ENCODE assay signal across 7 mouse cellular contexts in the genomic region with DNA sequence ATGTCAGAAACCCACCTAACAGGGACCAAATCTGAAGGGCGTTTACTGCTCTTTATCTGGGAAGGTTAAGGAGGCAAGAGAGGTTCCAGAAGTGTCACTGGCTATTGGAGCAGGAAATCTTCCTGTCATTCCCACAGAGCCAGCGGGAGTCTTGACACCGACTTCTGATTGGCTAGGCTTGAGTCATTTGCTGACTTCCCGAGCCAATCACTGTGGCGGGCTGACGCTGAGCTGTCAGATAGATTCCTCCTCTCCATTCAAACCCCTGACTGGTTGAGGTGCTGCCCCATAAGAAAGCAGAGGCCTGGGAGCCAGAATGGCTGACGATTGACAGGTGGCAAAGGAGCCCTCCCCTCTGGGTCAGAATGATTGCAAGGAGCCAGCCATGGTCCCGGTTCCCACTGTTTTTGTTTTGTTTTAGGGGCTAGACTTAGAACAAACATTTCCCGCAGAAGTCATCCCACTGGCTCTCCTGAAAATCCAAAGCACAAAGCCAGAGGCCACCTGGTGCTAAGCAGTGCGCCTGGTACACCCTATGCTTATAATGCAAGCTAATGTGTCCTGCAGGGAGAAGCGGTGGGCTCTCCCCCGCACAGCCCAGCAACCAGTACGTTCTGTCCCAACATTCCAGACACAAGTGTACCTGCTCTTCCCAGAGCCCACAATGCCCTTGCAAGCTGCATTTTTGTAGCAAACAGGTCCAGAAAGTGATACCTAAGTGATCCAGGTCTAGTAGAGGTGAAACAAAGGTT. TPM values are rescaled to one million over a fixed set of nuclear protein-coding genes. Genes with fewer than 3 reads are reported as not detected.
DNase-seq lines count a peak whose midpoint lies in the region; ATAC-seq and TF ChIP-seq lines count a peak whose summit lies in the region.

No protein-coding gene starts in this region.

- DNase-seq in right cerebral cortex, postnatal 10 days (ENCODE audit: low spot score in 2 of 2) = peak; percentile 61 to 67
- DNase-seq in right cerebral cortex, postnatal 25 days = no peak
- no peak for DNase-seq in intestine, embryonic 14.5 days (ENCODE audit: low spot score)
- DNase-seq in liver, embryonic 14.5 days (ENCODE audit: low read depth in 3 of 3, low spot score in 3 of 3) = no peak
- no peak for DNase-seq in thymus, postnatal 25 days
- DNase-seq in ovary, postnatal 36 days (ENCODE audit: low spot score) = no peak

- ATAC-seq in embryonic facial prominence, embryonic 12.5 days (ENCODE audit: insufficient number of reproducible peaks, insufficient read depth, low FRiP score, low TSS enrichment) = peak; percentile 56; the same call in 1 of the 2 replicates
- ATAC-seq in intestine, embryonic 14.5 days (replicated peaks; ENCODE audit: low FRiP score, low TSS enrichment, low read depth) = no peak
- ATAC-seq in liver, embryonic 14.5 days (ENCODE audit: insufficient read depth) = 0 out of 2 replicates have a peak, but pooled peaks have one; percentile 11

- no peak for TF ChIP-seq CTCF in liver, embryonic 14.5 days (IDR thresholded peaks at IDR 0.05; ENCODE audit: low read depth)

- H3K4me1 ChIP-seq in embryonic facial prominence, embryonic 12.5 days = peaks cover 18% of the 10 kb centered on the region; the same call in 1 of the 2 replicates
- no peaks in the 10 kb centered on the region; the same call in 1 of the 2 replicates for H3K4me1 ChIP-seq in intestine, embryonic 14.5 days (replicated peaks; ENCODE audit: control insufficient read depth, insufficient read depth, low read length)
- 0 out of 4 replicates have a peak, but pooled peaks cover 0 to 1% of the 10 kb centered on the region in 2 experiments for H3K4me1 ChIP-seq in liver, embryonic 14.5 days (replicated peaks; ENCODE audit: control insufficient read depth in 2 of 2, insufficient read depth in 2 of 2, low read length in 1 of 2)

- no peaks in the 10 kb centered on the region for H3K9me3 ChIP-seq in embryonic facial prominence, embryonic 12.5 days
- H3K9me3 ChIP-seq in intestine, embryonic 14.5 days (ENCODE audit: control insufficient read depth, low read length) = no peaks in the 10 kb centered on the region
- H3K9me3 ChIP-seq in liver, embryonic 14.5 days (ENCODE audit: control insufficient read depth, low read length) = no peaks in the 10 kb centered on the region

- H3K9ac ChIP-seq in embryonic facial prominence, embryonic 12.5 days = no peak overlapping the region
- H3K9ac ChIP-seq in intestine, embryonic 14.5 days (ENCODE audit: low read length) = no peak overlapping the region
- H3K9ac ChIP-seq in liver, embryonic 14.5 days (replicated peaks) = no peak overlapping the region

- no peaks in the 10 kb centered on the region for H3K36me3 ChIP-seq in embryonic facial prominence, embryonic 12.5 days
- H3K36me3 ChIP-seq in intestine, embryonic 14.5 days (ENCODE audit: control insufficient read depth, insufficient read depth, low read length) = no peaks in the 10 kb centered on the region
- peaks cover under 1% of the 10 kb centered on the region for H3K36me3 ChIP-seq in liver, embryonic 14.5 days (replicated peaks; ENCODE audit: control insufficient read depth, insufficient read depth, low read depth)

- no peak for TF ChIP-seq EP300 in liver, embryonic 14.5 days (IDR thresholded peaks at IDR 0.05; ENCODE audit: low read depth)

- WGBS in embryonic facial prominence, embryonic 12.5 days = 33% methylated on average over 13 of the region's 13 CpGs
- WGBS in intestine, embryonic 14.5 days = 37% methylated on average over 13 of the region's 13 CpGs
- 66% methylated on average over 13 of the region's 13 CpGs for WGBS in liver, embryonic 14.5 days (ENCODE audit: insufficient replicate concordance)

- no peak overlapping the region for H3K4me3 ChIP-seq in embryonic facial prominence, embryonic 12.5 days
- no peak overlapping the region for H3K4me3 ChIP-seq in intestine, embryonic 14.5 days (ENCODE audit: low read depth, low read length)
- no peak overlapping the region for H3K4me3 ChIP-seq in liver, embryonic 14.5 days (ENCODE audit: insufficient read depth in 1 of 2, low read depth in 2 of 2, low read length in 2 of 2)

- no peak overlapping the region for H3K4me2 ChIP-seq in embryonic facial prominence, embryonic 12.5 days (replicated peaks)
- H3K4me2 ChIP-seq in intestine, embryonic 14.5 days (ENCODE audit: low read length) = peak overlapping the region; percentile 24; the same call in 1 of the 2 replicates
- no peak overlapping the region for H3K4me2 ChIP-seq in liver, embryonic 14.5 days (ENCODE audit: low read depth)

- H3K27ac ChIP-seq in embryonic facial prominence, embryonic 12.5 days = no peak overlapping the region
- no peak overlapping the region for H3K27ac ChIP-seq in intestine, embryonic 14.5 days (ENCODE audit: low read depth)
- no peak overlapping the region for H3K27ac ChIP-seq in liver, embryonic 14.5 days

- no peaks in the 10 kb centered on the region for H3K27me3 ChIP-seq in embryonic facial prominence, embryonic 12.5 days
- H3K27me3 ChIP-seq in intestine, embryonic 14.5 days (replicated peaks; ENCODE audit: control insufficient read depth, insufficient read depth, low read length) = no peaks in the 10 kb centered on the region
- H3K27me3 ChIP-seq in liver, embryonic 14.5 days (ENCODE audit: control insufficient read depth, insufficient read depth, low read length) = no peaks in the 10 kb centered on the region

RNA-seq across cellular contexts. Expression of a gene that starts 22.9 kb away (rescaled TPM):
- 2.9 and 3.4 TPM in 2 replicates for polyA plus RNA-seq in embryonic facial prominence, embryonic 12.5 days (2016; fragmentation: Nextera tagmentation; extraction: Ambion mirVana)
- 1.5 and 1.9 TPM in 2 replicates for polyA plus RNA-seq in intestine, embryonic 14.5 days (2014; fragmentation: Nextera tagmentation; extraction: Ambion mirVana)
- 1.8 and 2.1 TPM in 2 replicates for polyA plus RNA-seq in liver, embryonic 14.5 days (2012; rRNA removed)
- polyA plus RNA-seq in liver, embryonic 14.5 days (2014; fragmentation: Nextera tagmentation; extraction: Ambion mirVana) = 2.5 and 2.6 TPM in 2 replicates

RNA-seq across cellular contexts. Expression of a gene that starts 32.4 kb away (rescaled TPM):
- polyA plus RNA-seq in embryonic facial prominence, embryonic 12.5 days (2016; fragmentation: Nextera tagmentation; extraction: Ambion mirVana) = 11.7 and 12.4 TPM in 2 replicates
- polyA plus RNA-seq in intestine, embryonic 14.5 days (2014; fragmentation: Nextera tagmentation; extraction: Ambion mirVana) = 10.3 and 10.6 TPM in 2 replicates
- 2.3 and 2.7 TPM in 2 replicates for polyA plus RNA-seq in liver, embryonic 14.5 days (2012; rRNA removed)
- polyA plus RNA-seq in liver, embryonic 14.5 days (2014; fragmentation: Nextera tagmentation; extraction: Ambion mirVana) = 3.3 and 4.3 TPM in 2 replicates

RNA-seq across cellular contexts. Expression of a gene that starts 41.4 kb away (rescaled TPM):
- polyA plus RNA-seq in embryonic facial prominence, embryonic 12.5 days (2016; fragmentation: Nextera tagmentation; extraction: Ambion mirVana) = 14.8 and 16.6 TPM in 2 replicates
- polyA plus RNA-seq in intestine, embryonic 14.5 days (2014; fragmentation: Nextera tagmentation; extraction: Ambion mirVana) = 8.9 and 10.0 TPM in 2 replicates
- polyA plus RNA-seq in liver, embryonic 14.5 days (2012; rRNA removed) = 17.7 and 19.0 TPM in 2 replicates
- 18.0 and 18.1 TPM in 2 replicates for polyA plus RNA-seq in liver, embryonic 14.5 days (2014; fragmentation: Nextera tagmentation; extraction: Ambion mirVana)

RNA-seq across cellular contexts. Expression of a gene that starts 59.6 kb away (rescaled TPM):
- polyA plus RNA-seq in embryonic facial prominence, embryonic 12.5 days (2016; fragmentation: Nextera tagmentation; extraction: Ambion mirVana) = 89.0 and 95.5 TPM in 2 replicates
- 58.6 and 68.4 TPM in 2 replicates for polyA plus RNA-seq in intestine, embryonic 14.5 days (2014; fragmentation: Nextera tagmentation; extraction: Ambion mirVana)
- polyA plus RNA-seq in liver, embryonic 14.5 days (2012; rRNA removed) = 17.4 and 26.6 TPM in 2 replicates
- 51.4 and 55.1 TPM in 2 replicates for polyA plus RNA-seq in liver, embryonic 14.5 days (2014; fragmentation: Nextera tagmentation; extraction: Ambion mirVana)

Comparison
In these comparisons a context has a peak if more than half of its experiments do, and no peak if none do; other contexts are left out.
1. DNase-seq: peak in right cerebral cortex, postnatal 10 days (2 of 2); none in right cerebral cortex, postnatal 25 days (single experiment), intestine, embryonic 14.5 days (single experiment), liver, embryonic 14.5 days (0 of 3), thymus, postnatal 25 days (single experiment) and ovary, postnatal 36 days (single experiment).